Mouse (Mus musculus) neural tube, embryonic 12.5 days (tissue): ENCODE data around the gene Galnt4. TPM values are rescaled to one million over a fixed set of nuclear protein-coding genes. Genes with fewer than 3 reads are reported as not detected.

ENCODE experiments used
- ATAC-seq: fragments of 200-750 bp; cut with Nextera tagmentation; 2 replicates; pipeline ENCODE4 v1.8.0; 2017; ENCODE audit warnings: low read depth, mild to moderate bottlenecking, moderate TSS enrichment, moderate library complexity; ENCODE audit not compliant: low FRiP score
- H3K27ac ChIP-seq: fragments of 300-500 bp; sonication (generic); 2 replicates; pipeline ENCODE4 v1.5.1; 2016
- H3K27me3 ChIP-seq: fragments of 300-500 bp; sonication (generic); replicated peaks from 2 replicates; pipeline ENCODE4 v1.6.1; 2016; ENCODE audit warnings: mild to moderate bottlenecking
- H3K36me3 ChIP-seq: fragments of 300-500 bp; sonication (generic); 2 replicates; pipeline ENCODE4 v1.6.1; 2016; ENCODE audit warnings: mild to moderate bottlenecking
- H3K4me1 ChIP-seq: fragments of 300-500 bp; sonication (generic); 2 replicates; pipeline ENCODE4 v1.6.1; 2016
- H3K4me2 ChIP-seq: fragments of 300-500 bp; sonication (generic); replicated peaks from 2 replicates; pipeline ENCODE4 v1.6.1; 2016; ENCODE audit warnings: mild to moderate bottlenecking
- H3K4me3 ChIP-seq: fragments of 300-500 bp; sonication (generic); 2 replicates; pipeline ENCODE4 v1.5.1; 2016
- H3K9ac ChIP-seq: fragments of 300-500 bp; sonication (generic); 2 replicates; pipeline ENCODE4 v1.6.1; 2016; ENCODE audit warnings: mild to moderate bottlenecking
- H3K9me3 ChIP-seq: fragments of 300-500 bp; sonication (generic); 2 replicates; pipeline ENCODE4 v1.6.1; 2016; ENCODE audit warnings: mild to moderate bottlenecking
- WGBS: fragments of 180-500 bp; shearing (Covaris S2); methylation state at CpG from one replicate; pipeline ENCODE4 v1.1.7; 2016; 5-methylcytosine and 5-hydroxymethylcytosine counted together
- polyA plus RNA-seq: library from polyadenylated mRNA; unstranded; fragments of >200 nt; fragmentation: Nextera tagmentation; extraction: Ambion mirVana; gene quantifications from 2 replicates; pipeline ENCODE4 v1.2.1, GENCODE M21; 2016

The Galnt4 gene
- polyA plus RNA-seq, 1 experiment from 2014 or later, result 5.0 TPM

GRCm38 (mm10) chr10:99116650-99117615 is 9.0 kb downstream of the Galnt4 start:
- H3K4me3 ChIP-seq, result no peak overlapping the region
- H3K27ac ChIP-seq, result no peak overlapping the region
- ATAC-seq, result no peak
- H3K27me3 ChIP-seq, result no peaks in the 10 kb centered on the region
- WGBS, result 82% methylated on average over 16 of the region's 16 CpGs
- no peak overlapping the region for H3K9ac ChIP-seq
- H3K4me2 ChIP-seq, result no peak overlapping the region
- peaks cover 3% of the 10 kb centered on the region; the same call in 1 of the 2 replicates for H3K4me1 ChIP-seq
- no peaks in the 10 kb centered on the region for H3K9me3 ChIP-seq
- no peaks in the 10 kb centered on the region for H3K36me3 ChIP-seq

- H3K27me3 ChIP-seq, result no peaks in the 10 kb centered on the region
- ATAC-seq, result no peak
- H3K9ac ChIP-seq, result no peak overlapping the region
- H3K9me3 ChIP-seq, result no peaks in the 10 kb centered on the region
- H3K36me3 ChIP-seq, result no peaks in the 10 kb centered on the region
- no peak overlapping the region for H3K27ac ChIP-seq
- peaks cover 3% of the 10 kb centered on the region; the same call in 1 of the 2 replicates for H3K4me1 ChIP-seq
- WGBS, result 82% methylated on average over 10 of the region's 10 CpGs
- H3K4me2 ChIP-seq, result no peak overlapping the region
- no peak overlapping the region for H3K4me3 ChIP-seq
Measured at GRCm38 (mm10) chr10:99117876-99118275, 9.9 kb downstream of the Galnt4 start.

GRCm38 (mm10) chr10:99118697-99119096 is 10.7 kb downstream of the Galnt4 start:
- Histone ChIP-seq H3K27ac (no peak overlapping the region), H3K4me3 (no peak overlapping the region), H3K9ac (no peak overlapping the region), H3K27me3 (no peaks in the 10 kb centered on the region), H3K36me3 (no peaks in the 10 kb centered on the region), H3K4me1 (peaks cover 3% of the 10 kb centered on the region; the same call in 1 of the 2 replicates), H3K4me2 (no peak overlapping the region), H3K9me3 (no peaks in the 10 kb centered on the region)
- no peak for ATAC-seq
- WGBS, result 85% methylated on average over 6 of the region's 6 CpGs

GRCm38 (mm10) chr10:99119471-99119870 is 11.5 kb downstream of the Galnt4 start:
- no peaks in the 10 kb centered on the region for H3K9me3 ChIP-seq
- H3K27ac ChIP-seq, result no peak overlapping the region
- 95% methylated on average over 4 of the region's 4 CpGs for WGBS
- no peak for ATAC-seq
- H3K4me1 ChIP-seq, result peaks cover 3% of the 10 kb centered on the region; the same call in 1 of the 2 replicates
- no peak overlapping the region for H3K4me3 ChIP-seq
- no peaks in the 10 kb centered on the region for H3K36me3 ChIP-seq
- no peak overlapping the region for H3K9ac ChIP-seq
- no peak overlapping the region for H3K4me2 ChIP-seq
- no peaks in the 10 kb centered on the region for H3K27me3 ChIP-seq

- H3K27ac ChIP-seq, result no peak within 1 kb of the TSS
- no peaks in the 10 kb centered on the region for H3K9me3 ChIP-seq
- no peak within 1 kb of the TSS for H3K9ac ChIP-seq
- H3K27me3 ChIP-seq, result no peaks in the 10 kb centered on the region
- no peak for ATAC-seq
- no peak within 1 kb of the TSS for H3K4me2 ChIP-seq
- 88% methylated on average over 4 of the region's 4 CpGs for WGBS
- H3K4me3 ChIP-seq, result no peak within 1 kb of the TSS
- peaks cover 4% of the 10 kb centered on the region for H3K4me1 ChIP-seq
- peaks cover 12% of the 10 kb centered on the region for H3K36me3 ChIP-seq
Measured at GRCm38 (mm10) chr10:99126225-99126624, 18.3 kb downstream of the Galnt4 start, which contains the start of gene Phxr2. Gene Phxr2 (minus strand): TSS chr10:99126325.

GRCm38 (mm10) chr10:99126954-99127353 is 19.0 kb downstream of the Galnt4 start:
- H3K4me2 ChIP-seq, result no peak overlapping the region
- peaks cover 13% of the 10 kb centered on the region for H3K36me3 ChIP-seq
- no peaks in the 10 kb centered on the region for H3K27me3 ChIP-seq
- ATAC-seq, result no peak
- WGBS, result 91% methylated on average over 14 of the region's 14 CpGs
- H3K9ac ChIP-seq, result no peak overlapping the region
- H3K4me3 ChIP-seq, result no peak overlapping the region
- no peak overlapping the region for H3K27ac ChIP-seq
- peaks cover 8% of the 10 kb centered on the region for H3K4me1 ChIP-seq
- no peaks in the 10 kb centered on the region for H3K9me3 ChIP-seq

GRCm38 (mm10) chr10:99127691-99128261 is 19.8 kb downstream of the Galnt4 start:
- H3K9me3 ChIP-seq, result no peaks in the 10 kb centered on the region
- 80% methylated on average over 11 of the region's 11 CpGs for WGBS
- H3K27me3 ChIP-seq, result no peaks in the 10 kb centered on the region
- no peak overlapping the region for H3K4me2 ChIP-seq
- H3K36me3 ChIP-seq, result peaks cover 18% of the 10 kb centered on the region
- H3K4me1 ChIP-seq, result peaks cover 8% of the 10 kb centered on the region
- no peak for ATAC-seq
- H3K4me3 ChIP-seq, result no peak overlapping the region
- H3K9ac ChIP-seq, result no peak overlapping the region
- H3K27ac ChIP-seq, result no peak overlapping the region

GRCm38 (mm10) chr10:99130611-99131010 is 22.7 kb downstream of the Galnt4 start:
- H3K4me1 ChIP-seq, result peaks cover 8% of the 10 kb centered on the region
- H3K9ac ChIP-seq, result no peak overlapping the region
- H3K36me3 ChIP-seq, result peaks cover 25% of the 10 kb centered on the region
- no peak overlapping the region for H3K4me3 ChIP-seq
- H3K27me3 ChIP-seq, result no peaks in the 10 kb centered on the region
- WGBS, result 62% methylated on average over 6 of the region's 6 CpGs
- H3K27ac ChIP-seq, result no peak overlapping the region
- H3K4me2 ChIP-seq, result no peak overlapping the region
- no peaks in the 10 kb centered on the region for H3K9me3 ChIP-seq
- no peak; the same call in 1 of the 2 replicates for ATAC-seq

- no peak overlapping the region for H3K4me2 ChIP-seq
- H3K4me3 ChIP-seq, result no peak overlapping the region
- H3K9me3 ChIP-seq, result no peaks in the 10 kb centered on the region
- 45% methylated on average over 5 of the region's 5 CpGs for WGBS
- peaks cover 8% of the 10 kb centered on the region for H3K4me1 ChIP-seq
- no peak; the same call in 1 of the 2 replicates for ATAC-seq
- no peak overlapping the region for H3K27ac ChIP-seq
- H3K27me3 ChIP-seq, result no peaks in the 10 kb centered on the region
- no peak overlapping the region for H3K9ac ChIP-seq
- H3K36me3 ChIP-seq, result peaks cover 25% of the 10 kb centered on the region
Measured at GRCm38 (mm10) chr10:99131298-99131697, 23.3 kb downstream of the Galnt4 start.

- Histone ChIP-seq H3K4me2 (no peak overlapping the region), H3K27me3 (no peaks in the 10 kb centered on the region), H3K36me3 (peaks cover 20% of the 10 kb centered on the region), H3K4me3 (no peak overlapping the region), H3K9me3 (no peaks in the 10 kb centered on the region), H3K27ac (no peak overlapping the region), H3K4me1 (peaks cover 8% of the 10 kb centered on the region), H3K9ac (no peak overlapping the region)
- 78% methylated on average over 6 of the region's 6 CpGs for WGBS
- no peak; the same call in 1 of the 2 replicates for ATAC-seq
Measured at GRCm38 (mm10) chr10:99132189-99132588, 24.2 kb downstream of the Galnt4 start.

GRCm38 (mm10) chr10:99132595-99133272 is 24.8 kb downstream of the Galnt4 start:
- ATAC-seq, result no peak
- peaks cover 20% of the 10 kb centered on the region for H3K36me3 ChIP-seq
- WGBS, result 93% methylated on average over 11 of the region's 11 CpGs
- H3K9me3 ChIP-seq, result no peaks in the 10 kb centered on the region
- no peaks in the 10 kb centered on the region for H3K27me3 ChIP-seq
- H3K27ac ChIP-seq, result no peak overlapping the region
- no peak overlapping the region for H3K9ac ChIP-seq
- H3K4me1 ChIP-seq, result peaks cover 8% of the 10 kb centered on the region
- H3K4me2 ChIP-seq, result no peak overlapping the region
- H3K4me3 ChIP-seq, result no peak overlapping the region

GRCm38 (mm10) chr10:99133321-99133875 is 25.4 kb downstream of the Galnt4 start:
- ATAC-seq, result no peak
- WGBS, result 97% methylated on average over 16 of the region's 16 CpGs

More at GRCm38 (mm10) chr10:99133321-99133875, 25.4 kb downstream of the Galnt4 start:
- peaks cover 21% of the 10 kb centered on the region for H3K36me3 ChIP-seq
- no peak overlapping the region for H3K4me3 ChIP-seq
- H3K27me3 ChIP-seq, result no peaks in the 10 kb centered on the region
- no peaks in the 10 kb centered on the region for H3K9me3 ChIP-seq
- no peak overlapping the region for H3K9ac ChIP-seq
- no peak overlapping the region for H3K4me2 ChIP-seq
- H3K4me1 ChIP-seq, result peaks cover 8% of the 10 kb centered on the region
- H3K27ac ChIP-seq, result no peak overlapping the region
